Mouse (Mus musculus): ENCODE measurements around the gene Rem2. TPM values are rescaled to one million over a fixed set of nuclear protein-coding genes. Genes with fewer than 3 reads are reported as not detected.

Rem2 gene
- polyA plus RNA-seq, 1 experiment from 2014 or later: 0.47 TPM

GRCm38 (mm10) chr14:54454669-54455528 is 21.0 kb upstream of the Rem2 start:
- Histone ChIP-seq H3K9ac (ENCODE audit: low read length) (no peak overlapping the region), H3K4me1 (replicated peaks; ENCODE audit: control insufficient read depth, insufficient read depth) (no peaks in the 10 kb centered on the region), H3K27ac (replicated peaks) (no peak overlapping the region), H3K9me3 (ENCODE audit: control insufficient read depth, low read length) (no peaks in the 10 kb centered on the region), H3K36me3 (ENCODE audit: control insufficient read depth, insufficient read depth, low read length) (no peaks in the 10 kb centered on the region), H3K4me3 (ENCODE audit: low read depth, low read length) (no peak overlapping the region), H3K4me2 (replicated peaks; ENCODE audit: low read depth) (no peak overlapping the region), H3K27me3 (ENCODE audit: control insufficient read depth, insufficient read depth, low read length) (no peaks in the 10 kb centered on the region)
- ATAC-seq (ENCODE audit: low FRiP score, low TSS enrichment) (peak; percentile 51; the same call in 1 of the 2 replicates), DNase-seq (ENCODE audit: low spot score) (no peak)
- 58% methylated on average over 11 of the region's 11 CpGs for WGBS
- no peak for TF ChIP-seq CTCF (IDR thresholded peaks at IDR 0.05; ENCODE audit: low read depth)
- no peak for TF ChIP-seq EP300 (optimal IDR thresholded peaks at IDR 0.05)

- Histone ChIP-seq H3K27ac (replicated peaks) (no peak overlapping the region), H3K4me3 (ENCODE audit: low read depth, low read length) (no peak overlapping the region), H3K4me1 (replicated peaks; ENCODE audit: control insufficient read depth, insufficient read depth) (no peaks in the 10 kb centered on the region), H3K9ac (ENCODE audit: low read length) (no peak overlapping the region), H3K9me3 (ENCODE audit: control insufficient read depth, low read length) (no peaks in the 10 kb centered on the region), H3K36me3 (ENCODE audit: control insufficient read depth, insufficient read depth, low read length) (no peaks in the 10 kb centered on the region), H3K4me2 (replicated peaks; ENCODE audit: low read depth) (no peak overlapping the region), H3K27me3 (ENCODE audit: control insufficient read depth, insufficient read depth, low read length) (no peaks in the 10 kb centered on the region)
- no peak for ATAC-seq (ENCODE audit: low FRiP score, low TSS enrichment)
- no peak for TF ChIP-seq CTCF (IDR thresholded peaks at IDR 0.05; ENCODE audit: low read depth)
- no peak for TF ChIP-seq EP300 (optimal IDR thresholded peaks at IDR 0.05)
- 86% methylated on average over 14 of the region's 14 CpGs for WGBS
- DNase-seq (ENCODE audit: low spot score): no peak
These were observed 17.9 kb upstream of the Rem2 start for GRCm38 (mm10) chr14:54457907-54458569.

GRCm38 (mm10) chr14:54462146-54462545 is 13.8 kb upstream of the Rem2 start:
- WGBS: 57% methylated on average over 4 of the region's 4 CpGs
- Histone ChIP-seq H3K36me3 (ENCODE audit: control insufficient read depth, insufficient read depth, low read length) (no peaks in the 10 kb centered on the region), H3K9ac (ENCODE audit: low read length) (no peak overlapping the region), H3K4me2 (replicated peaks; ENCODE audit: low read depth) (no peak overlapping the region), H3K4me1 (replicated peaks; ENCODE audit: control insufficient read depth, insufficient read depth) (no peaks in the 10 kb centered on the region; the same call in 1 of the 2 replicates), H3K27ac (replicated peaks) (0 out of 2 replicates have a peak overlapping the region, but pooled peaks have one; percentile 8), H3K27me3 (ENCODE audit: control insufficient read depth, insufficient read depth, low read length) (no peaks in the 10 kb centered on the region), H3K9me3 (ENCODE audit: control insufficient read depth, low read length) (no peaks in the 10 kb centered on the region), H3K4me3 (ENCODE audit: low read depth, low read length) (no peak overlapping the region)
- no peak for DNase-seq (ENCODE audit: low spot score)
- TF ChIP-seq EP300 (optimal IDR thresholded peaks at IDR 0.05) (no peak), CTCF (IDR thresholded peaks at IDR 0.05; ENCODE audit: low read depth) (no peak)
- no peak for ATAC-seq (ENCODE audit: low FRiP score, low TSS enrichment)

GRCm38 (mm10) chr14:54463108-54463958 is 12.6 kb upstream of the Rem2 start:
- peaks cover 10% of the 10 kb centered on the region for H3K36me3 ChIP-seq (ENCODE audit: control insufficient read depth, insufficient read depth, low read length)
- 11% methylated on average over 12 of the region's 12 CpGs for WGBS
- TF ChIP-seq EP300 (optimal IDR thresholded peaks at IDR 0.05): no peak
- no peak for TF ChIP-seq CTCF (IDR thresholded peaks at IDR 0.05; ENCODE audit: low read depth)
- peak; percentile 25; the same call in 1 of the 2 replicates for ATAC-seq (ENCODE audit: low FRiP score, low TSS enrichment)
- H3K4me3 ChIP-seq (ENCODE audit: low read depth, low read length): peak overlapping the region; percentile 92
- peak overlapping the region; percentile 84 for H3K4me2 ChIP-seq (replicated peaks; ENCODE audit: low read depth)
- peak overlapping the region; percentile 95 for H3K27ac ChIP-seq (replicated peaks)
- H3K9ac ChIP-seq (ENCODE audit: low read length): peak overlapping the region; percentile 92
- H3K27me3 ChIP-seq (ENCODE audit: control insufficient read depth, insufficient read depth, low read length): no peaks in the 10 kb centered on the region
- no peak for DNase-seq (ENCODE audit: low spot score)
- H3K4me1 ChIP-seq (replicated peaks; ENCODE audit: control insufficient read depth, insufficient read depth): no peaks in the 10 kb centered on the region; the same call in 1 of the 2 replicates
- no peaks in the 10 kb centered on the region for H3K9me3 ChIP-seq (ENCODE audit: control insufficient read depth, low read length)

- Histone ChIP-seq H3K4me2 (replicated peaks; ENCODE audit: low read depth) (peak within 1 kb of the TSS; percentile 84), H3K4me3 (ENCODE audit: low read depth, low read length) (peak within 1 kb of the TSS; percentile 92), H3K27me3 (ENCODE audit: control insufficient read depth, insufficient read depth, low read length) (no peaks in the 10 kb centered on the region), H3K27ac (replicated peaks) (peak within 1 kb of the TSS; percentile 95), H3K36me3 (ENCODE audit: control insufficient read depth, insufficient read depth, low read length) (peaks cover 16% of the 10 kb centered on the region), H3K9me3 (ENCODE audit: control insufficient read depth, low read length) (no peaks in the 10 kb centered on the region), H3K4me1 (replicated peaks; ENCODE audit: control insufficient read depth, insufficient read depth) (no peaks in the 10 kb centered on the region; the same call in 1 of the 2 replicates), H3K9ac (ENCODE audit: low read length) (peak within 1 kb of the TSS; percentile 92)
- ATAC-seq (ENCODE audit: low FRiP score, low TSS enrichment) (peak; percentile 85), DNase-seq (ENCODE audit: low spot score) (peak; percentile 92)
- no peak for TF ChIP-seq CTCF (IDR thresholded peaks at IDR 0.05; ENCODE audit: low read depth)
- TF ChIP-seq EP300 (optimal IDR thresholded peaks at IDR 0.05): no peak
- WGBS: 0% methylated on average over 30 of the region's 35 CpGs
These were observed 12.0 kb upstream of the Rem2 start, which contains the start of gene Lrp10 for GRCm38 (mm10) chr14:54463959-54464292. TSS of gene Lrp10 (plus strand) at chr14:54464137.
